14 mouse cellular contexts compared by ENCODE assay signal in the genomic region with DNA sequence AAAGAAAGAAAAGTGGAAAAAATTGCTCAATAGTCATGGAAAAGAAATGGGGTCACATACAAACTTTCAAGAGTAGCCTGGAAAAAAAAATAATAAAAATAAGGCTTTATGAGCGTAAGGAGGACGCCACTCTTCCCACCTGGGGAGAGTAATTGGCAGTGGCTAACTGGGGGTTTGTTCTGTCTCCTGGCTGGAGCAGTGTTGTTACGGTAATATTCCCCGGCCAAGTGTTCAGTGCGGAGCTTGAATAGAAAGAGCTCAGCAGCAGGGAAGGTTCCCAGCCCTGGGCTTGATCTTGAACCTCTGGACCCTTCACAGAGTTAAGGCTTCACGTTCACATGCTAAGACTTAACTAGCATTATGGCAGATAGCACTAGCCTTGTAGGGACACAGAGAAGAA.
DNase-seq lines count a peak whose midpoint lies in the region; ATAC-seq lines count a peak whose summit lies in the region.
"Had no signal": no experiment of that assay in that cellular context is flagged by ENCODE, and none has a peak within 500 bp of the region (broad histone marks: within the 10 kb centered on the region; RNA-seq: fewer than 3 reads in every experiment).

No protein-coding gene starts in this region.

- peaks cover 23 to 55% of the 10 kb centered on the region in 2 experiments for H3K4me1 ChIP-seq in heart, embryonic 14.5 days (ENCODE audit: control insufficient read depth in 2 of 2, insufficient read depth in 2 of 2, low read length in 2 of 2)
- peaks cover 28% of the 10 kb centered on the region for H3K4me1 ChIP-seq in kidney, embryonic 15.5 days
- H3K4me1 ChIP-seq in neural tube, embryonic 12.5 days = peaks cover 6% of the 10 kb centered on the region

- H3K9me3 ChIP-seq in heart, embryonic 14.5 days (ENCODE audit: control insufficient read depth, low read length) = no peaks in the 10 kb centered on the region
- no peaks in the 10 kb centered on the region for H3K9me3 ChIP-seq in kidney, embryonic 15.5 days (replicated peaks)
- H3K9me3 ChIP-seq in neural tube, embryonic 12.5 days = no peaks in the 10 kb centered on the region
- H3K9me3 ChIP-seq: embryonic facial prominence, embryonic 13.5 days; midbrain, embryonic 13.5 days had no signal

- no peak for ATAC-seq in heart, embryonic 14.5 days (ENCODE audit: insufficient number of reproducible peaks, insufficient read depth, low FRiP score, low read depth)
- no peak for ATAC-seq in kidney, embryonic 15.5 days (replicated peaks; ENCODE audit: low FRiP score)
- peak; percentile 55; the same call in 1 of the 2 replicates for ATAC-seq in neural tube, embryonic 12.5 days (ENCODE audit: low FRiP score, low read depth)

- H3K27me3 ChIP-seq in heart, embryonic 14.5 days (ENCODE audit: control insufficient read depth, insufficient read depth, low read length) = no peaks in the 10 kb centered on the region
- H3K27me3 ChIP-seq in kidney, embryonic 15.5 days = no peaks in the 10 kb centered on the region
- H3K27me3 ChIP-seq in neural tube, embryonic 12.5 days (replicated peaks) = no peaks in the 10 kb centered on the region
- H3K27me3 ChIP-seq: midbrain, embryonic 13.5 days had no signal

- peak overlapping the region; percentile 28 for H3K4me2 ChIP-seq in heart, embryonic 14.5 days (ENCODE audit: low read length)
- H3K4me2 ChIP-seq in kidney, embryonic 15.5 days = no peak overlapping the region
- no peak overlapping the region for H3K4me2 ChIP-seq in neural tube, embryonic 12.5 days (replicated peaks)
- H3K4me2 ChIP-seq: embryonic facial prominence, embryonic 13.5 days; midbrain, embryonic 13.5 days had no signal

- 46% methylated on average over 6 of the region's 6 CpGs for WGBS in heart, embryonic 14.5 days
- WGBS in kidney, embryonic 15.5 days = 64% methylated on average over 6 of the region's 6 CpGs
- WGBS in neural tube, embryonic 12.5 days = 39% methylated on average over 6 of the region's 6 CpGs

- H3K36me3 ChIP-seq in heart, embryonic 14.5 days (ENCODE audit: control insufficient read depth, insufficient read depth, low read length) = no peaks in the 10 kb centered on the region
- H3K36me3 ChIP-seq in kidney, embryonic 15.5 days = no peaks in the 10 kb centered on the region
- H3K36me3 ChIP-seq in neural tube, embryonic 12.5 days = no peaks in the 10 kb centered on the region
- H3K36me3 ChIP-seq: embryonic facial prominence, embryonic 13.5 days; midbrain, embryonic 13.5 days had no signal

- no peak overlapping the region for H3K4me3 ChIP-seq in heart, embryonic 14.5 days (ENCODE audit: control insufficient read depth in 1 of 2, insufficient read depth in 1 of 2, low read depth in 1 of 2, low read length in 2 of 2)
- H3K4me3 ChIP-seq in kidney, embryonic 15.5 days (replicated peaks) = no peak overlapping the region
- no peak overlapping the region for H3K4me3 ChIP-seq in neural tube, embryonic 12.5 days
- H3K4me3 ChIP-seq: embryonic facial prominence, embryonic 13.5 days; midbrain, embryonic 13.5 days had no signal

- intact Hi-C loops in heart, postnatal 14 days (cut with DNase I) = no loop called here

- H3K27ac ChIP-seq in heart, embryonic 14.5 days (replicated peaks in 1 of 2; ENCODE audit: control insufficient read depth in 1 of 2, insufficient read depth in 1 of 2, low read depth in 2 of 2, low read length in 2 of 2) = peak overlapping the region; percentile 50 to 61
- H3K27ac ChIP-seq in kidney, embryonic 15.5 days = peak overlapping the region; percentile 71
- no peak overlapping the region for H3K27ac ChIP-seq in neural tube, embryonic 12.5 days
- H3K27ac ChIP-seq: embryonic facial prominence, embryonic 13.5 days had no signal

- H3K9ac ChIP-seq in heart, embryonic 14.5 days (ENCODE audit: low read length) = no peak overlapping the region
- no peak overlapping the region for H3K9ac ChIP-seq in kidney, embryonic 15.5 days
- no peak overlapping the region for H3K9ac ChIP-seq in neural tube, embryonic 12.5 days
- H3K9ac ChIP-seq: embryonic facial prominence, embryonic 13.5 days; midbrain, embryonic 13.5 days had no signal

- DNase-seq in heart, postnatal 14 days = no peak
- DNase-seq in kidney, postnatal 25 days = no peak
- no peak for DNase-seq in neural tube, embryonic 10.5 days (ENCODE audit: extremely low spot score, low spot score)
- no peak for DNase-seq in adrenal gland, postnatal 14 days
- DNase-seq: adrenal gland, postnatal 36 days; cerebellum, adult 8-10 months; gastrocnemius, postnatal 10 days; kidney, adult 2 months; spleen, adult 18-20 months had no signal
